Mouse (Mus musculus) cerebral cortex, adult 2 months (tissue): Measurements from ENCODE around the gene Nxph4.

Experiments
- WGBS: fragments of 180-500 bp; shearing (Covaris S2); methylation state at CpG from one replicate; pipeline ENCODE4 v1.1.7; 2018; 5-methylcytosine and 5-hydroxymethylcytosine counted together

Gene Nxph4

GRCm38 (mm10) chr10:127515271-127515982, 18.9 kb downstream of the Nxph4 start:
- WGBS = 52% methylated on average over 9 of the region's 9 CpGs

DNA sequence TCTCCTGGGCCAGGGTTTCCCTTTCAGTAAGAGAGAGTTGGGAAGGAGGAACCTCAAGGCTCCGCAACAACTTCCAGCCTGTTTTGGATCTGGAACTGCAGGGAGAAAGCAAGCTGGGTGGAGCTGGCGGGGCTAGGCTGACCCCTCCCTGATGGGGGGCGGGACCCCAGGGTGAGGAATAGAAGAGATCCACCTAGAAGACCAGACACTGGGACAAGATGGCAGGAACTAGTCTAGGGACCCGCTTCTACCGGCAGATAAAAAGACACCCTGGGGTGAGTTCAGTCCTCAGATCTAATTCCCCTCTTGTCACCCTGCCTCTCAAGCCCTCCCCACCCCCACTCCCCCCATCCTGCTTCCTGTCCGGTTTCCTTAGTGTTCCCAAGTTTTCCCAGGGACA, 19.6 kb downstream of the Nxph4 start, which contains the start of gene Ndufa4l2:
Ndufa4l2 (plus strand) TSS at position 204 of the 400 bp plus-strand sequence.
- 43% methylated on average over 6 of the region's 6 CpGs for WGBS

- 51% methylated on average over 13 of the region's 13 CpGs for WGBS
Observed at GRCm38 (mm10) chr10:127514111-127514698, 20.2 kb downstream of the Nxph4 start.

DNA sequence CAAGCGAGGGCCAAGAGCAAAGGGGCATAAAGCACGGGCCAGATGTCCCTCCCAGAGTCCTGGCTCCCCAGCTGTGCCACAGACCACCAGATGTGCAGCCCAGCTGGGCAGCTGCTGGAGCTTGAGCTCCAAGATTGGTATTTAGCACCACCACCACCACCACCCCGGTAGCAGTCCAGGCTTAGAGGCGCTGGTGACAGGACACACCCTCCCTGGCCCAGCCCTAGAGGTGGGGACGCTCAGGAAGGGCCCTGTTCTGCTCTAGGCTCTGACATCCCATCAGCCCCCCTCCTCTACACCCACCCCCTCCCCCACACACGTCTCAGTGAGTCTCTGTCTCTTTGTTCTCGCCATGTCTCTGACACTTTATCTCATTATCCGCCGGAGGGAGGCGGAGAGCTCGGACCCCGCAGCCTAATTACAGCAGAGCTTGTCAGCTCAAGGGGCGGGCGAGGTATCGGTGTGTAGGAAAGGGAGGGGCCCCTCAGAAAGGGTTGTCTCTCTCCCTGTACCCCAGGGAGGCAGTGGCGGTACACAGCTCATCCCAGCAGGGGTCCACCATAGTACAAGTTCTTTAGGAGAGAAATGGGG, 20.8 kb downstream of the Nxph4 start:
- 6% methylated on average over 16 of the region's 16 CpGs for WGBS

DNA sequence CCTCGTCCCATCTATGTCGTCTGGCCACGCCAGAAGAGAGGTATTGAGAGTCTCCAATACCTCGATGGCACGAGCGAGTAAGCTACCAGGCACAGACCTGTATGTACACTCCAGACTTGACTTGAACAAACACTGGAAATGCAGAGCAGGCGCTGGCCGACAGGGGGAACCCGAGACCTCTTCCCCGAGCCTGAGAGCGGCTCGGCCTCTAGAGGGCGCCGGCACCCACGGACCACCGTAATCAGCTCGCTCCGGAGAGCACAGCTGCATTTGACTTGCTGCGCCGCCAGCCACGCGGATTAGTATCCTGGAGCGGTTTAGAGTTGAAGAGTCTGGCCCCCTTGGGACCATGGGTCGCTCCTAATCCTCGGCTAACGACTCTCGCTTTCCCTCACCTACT, 21.5 kb downstream of the Nxph4 start:
- WGBS = under 1% methylated on average over 27 of the region's 27 CpGs

DNA sequence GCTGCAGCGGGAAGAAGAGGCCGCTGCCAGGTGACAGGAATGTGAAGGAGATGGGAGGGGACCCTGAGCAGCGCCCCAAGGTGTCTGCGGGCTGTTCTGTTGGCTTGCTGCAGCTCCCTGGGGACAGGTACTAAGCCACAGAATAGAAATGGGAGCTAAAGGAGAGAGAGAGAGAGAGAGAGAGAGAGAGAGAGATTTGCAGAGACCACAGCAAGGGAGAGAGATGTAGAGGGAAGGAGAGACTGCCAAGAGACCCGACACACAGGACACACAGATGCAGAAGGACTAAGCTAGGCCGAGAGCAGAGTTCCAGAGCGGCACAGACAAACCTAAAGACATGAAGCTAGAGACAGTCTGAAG, 22.1 kb downstream of the Nxph4 start:
- WGBS = 3% methylated on average over 7 of the region's 7 CpGs

DNA sequence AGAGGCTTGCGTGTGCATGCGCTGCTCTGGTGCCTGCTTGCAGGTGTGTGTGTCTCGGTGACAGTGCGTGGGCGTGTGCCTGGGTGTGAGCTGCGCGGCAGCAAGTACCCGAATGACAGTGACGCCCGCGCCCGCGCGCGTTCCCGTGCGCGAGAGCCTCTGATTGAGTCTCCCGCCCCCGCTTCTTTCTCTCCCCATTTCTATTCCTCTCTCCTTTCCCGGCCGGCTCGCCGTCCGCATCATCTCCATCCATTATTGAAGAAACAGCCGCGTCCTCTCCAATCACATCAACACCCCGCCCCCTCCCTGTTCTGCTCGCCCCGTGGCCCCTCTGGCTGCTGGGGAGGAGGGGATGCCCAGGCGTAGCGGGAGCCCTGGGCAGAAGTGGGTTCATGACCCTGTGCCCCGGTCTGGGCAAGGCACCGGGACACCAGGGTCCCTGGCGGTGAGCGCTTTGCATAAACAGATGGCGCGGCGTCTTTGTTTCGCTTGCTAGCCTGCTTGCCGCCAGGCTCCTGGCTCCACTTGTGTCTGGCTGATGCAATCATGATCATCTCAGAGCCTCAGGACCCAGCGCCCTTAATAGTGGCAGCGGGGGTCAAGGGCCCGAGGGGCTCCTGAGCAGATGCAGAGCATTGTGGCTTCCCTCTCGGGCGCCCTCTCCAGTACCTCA, 22.6 kb downstream of the Nxph4 start:
- WGBS = under 1% methylated on average over 37 of the region's 46 CpGs

DNA sequence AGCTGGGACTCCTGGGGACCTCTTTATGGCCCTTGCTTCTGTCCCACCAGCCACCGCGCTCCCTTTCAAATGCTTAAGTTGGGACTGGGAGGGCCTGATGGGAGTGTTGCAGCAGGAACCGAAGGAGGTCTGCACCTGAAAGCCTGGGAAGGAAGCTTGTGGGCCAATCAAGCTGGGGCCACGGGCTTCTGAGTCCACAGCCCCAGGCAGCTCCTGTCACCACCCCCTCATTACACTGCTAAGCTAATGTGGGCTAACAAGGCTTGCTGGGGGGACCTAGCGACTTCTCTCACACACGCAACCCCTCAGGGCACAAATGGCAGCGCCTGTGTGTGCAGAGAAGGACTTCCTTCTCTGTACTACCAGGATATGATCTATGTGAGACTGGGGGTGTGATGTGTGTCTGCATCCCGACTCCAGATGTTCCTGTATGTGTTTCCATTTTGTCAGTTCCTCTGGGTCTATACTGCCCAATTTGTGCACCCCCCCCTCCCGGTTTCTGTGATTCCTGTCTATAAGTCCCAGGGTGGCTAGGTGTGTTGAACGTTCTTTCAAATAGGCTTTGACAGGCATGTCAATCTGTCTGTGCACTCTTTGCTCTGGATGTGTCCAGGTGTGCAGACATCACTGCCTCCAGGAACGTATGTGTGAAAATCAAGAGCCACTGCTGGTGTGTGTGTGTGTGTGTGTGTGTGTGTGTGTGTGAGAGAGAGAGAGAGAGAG, 23.3 kb downstream of the Nxph4 start:
- 32% methylated on average over 11 of the region's 11 CpGs for WGBS

- WGBS = 31% methylated on average over 17 of the region's 17 CpGs
Observed at GRCm38 (mm10) chr10:127509837-127510701, 24.3 kb downstream of the Nxph4 start.

GRCm38 (mm10) chr10:127509051-127509836, 25.1 kb downstream of the Nxph4 start:
- 2% methylated on average over 35 of the region's 35 CpGs for WGBS

DNA sequence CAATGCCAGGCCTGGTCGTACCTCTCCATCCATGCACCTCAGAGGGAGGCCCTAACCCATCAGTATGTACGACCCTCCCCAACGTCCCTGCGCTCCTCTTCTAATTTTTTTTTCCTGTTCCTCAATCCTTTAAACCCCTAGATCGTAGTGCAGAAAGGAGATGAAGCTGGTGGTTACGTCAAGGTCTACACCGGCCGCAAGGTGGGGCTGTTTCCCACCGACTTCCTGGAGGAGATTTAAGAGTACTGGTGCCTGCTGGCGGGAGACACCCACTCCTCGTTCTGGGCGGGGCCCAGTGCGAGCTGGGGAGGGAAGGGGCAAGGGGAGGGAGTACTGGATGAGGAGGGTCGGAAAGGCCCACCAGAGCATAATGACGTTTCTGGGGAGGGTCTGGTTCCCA, 26.1 kb downstream of the Nxph4 start:
- 9% methylated on average over 15 of the region's 15 CpGs for WGBS

GRCm38 (mm10) chr10:127500894-127501893, 33.2 kb downstream of the Nxph4 start, which contains the start of gene Stac3:
Stac3 (plus strand) TSS chr10:127501686.
- WGBS = 71% methylated on average over 13 of the region's 13 CpGs

DNA sequence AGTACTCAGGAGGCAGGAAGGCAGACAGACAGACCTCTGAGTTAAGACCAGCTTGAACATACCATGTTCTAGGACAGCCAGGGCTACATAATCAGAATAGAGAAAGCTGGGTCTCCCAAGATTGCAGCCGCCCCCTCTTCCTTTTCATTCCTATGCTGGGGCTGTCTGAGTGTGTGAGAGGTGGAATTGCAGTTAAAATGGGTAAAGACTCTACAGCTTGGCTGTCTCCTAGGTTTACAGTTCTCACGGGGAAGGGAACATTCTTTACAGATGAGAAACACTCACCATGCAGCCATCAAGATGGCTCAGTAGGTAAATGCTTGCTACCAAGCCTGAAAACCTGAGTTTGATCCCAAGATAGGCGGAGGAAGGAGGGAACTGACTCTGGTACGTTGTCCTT, 34.3 kb downstream of the Nxph4 start:
- WGBS = 68% methylated on average over 4 of the region's 4 CpGs

GRCm38 (mm10) chr10:127499516-127499915, 34.8 kb downstream of the Nxph4 start:
- WGBS = 54% methylated on average over 5 of the region's 5 CpGs

DNA sequence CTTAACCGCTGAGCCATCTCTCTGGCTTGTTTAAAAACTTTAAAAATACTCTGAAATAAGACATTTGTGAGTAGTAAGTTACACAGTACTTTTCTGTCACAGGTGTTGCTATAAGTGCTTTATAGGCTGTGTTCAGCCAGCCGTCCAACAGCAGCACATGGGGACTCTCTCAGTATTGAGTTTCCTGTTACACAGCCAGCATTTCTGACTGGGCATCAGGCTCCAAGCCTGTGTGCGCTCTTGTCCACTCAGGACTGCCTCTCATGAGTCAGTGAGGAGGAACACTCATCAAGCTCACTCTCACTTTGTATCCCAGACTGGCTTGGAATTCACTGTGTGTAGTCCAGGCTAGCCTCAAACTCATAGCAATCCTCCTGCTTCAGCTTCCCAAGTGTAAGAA, 38.2 kb downstream of the Nxph4 start:
- 88% methylated on average over 3 of the region's 3 CpGs for WGBS

DNA sequence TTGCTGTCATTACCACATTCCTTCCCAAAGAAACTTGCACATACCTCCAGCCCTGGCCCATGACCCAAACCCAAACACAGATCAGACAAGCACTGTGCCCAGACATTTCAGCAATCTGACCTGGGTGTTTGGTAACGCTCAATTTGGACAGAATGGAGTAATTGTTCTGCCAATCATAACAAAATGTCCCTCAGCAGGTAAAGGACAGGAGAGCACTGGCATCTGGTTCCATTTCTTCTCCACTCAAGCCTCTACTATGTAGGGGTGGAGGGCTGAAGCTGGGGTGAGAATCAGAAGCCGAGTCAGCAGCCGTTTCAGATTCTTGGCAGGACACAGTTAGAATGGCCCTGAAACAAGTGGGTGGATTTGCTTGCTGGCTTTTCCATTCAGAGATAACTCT, 42.2 kb downstream of the Nxph4 start:
- 54% methylated on average over 3 of the region's 3 CpGs for WGBS

DNA sequence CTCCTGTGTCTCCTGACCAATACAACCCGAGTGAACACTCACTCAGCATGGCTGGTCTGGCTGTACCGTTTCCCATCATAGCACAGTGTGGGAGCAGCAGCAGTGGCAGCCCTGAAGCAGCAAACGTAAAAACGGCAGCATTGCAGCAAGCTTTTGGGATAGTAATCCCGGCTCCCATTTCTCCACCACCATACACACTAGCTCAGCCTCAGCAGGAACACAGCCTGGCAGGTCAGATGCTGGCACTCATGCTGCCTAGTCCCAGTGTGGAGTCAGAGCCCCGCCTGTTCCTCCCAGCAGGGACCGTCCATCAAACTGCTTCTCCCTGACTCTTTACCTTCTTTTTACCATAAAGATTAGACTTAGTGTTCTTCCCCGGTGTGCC, 43.2 kb downstream of the Nxph4 start:
- WGBS = 41% methylated on average over 8 of the region's 8 CpGs

DNA sequence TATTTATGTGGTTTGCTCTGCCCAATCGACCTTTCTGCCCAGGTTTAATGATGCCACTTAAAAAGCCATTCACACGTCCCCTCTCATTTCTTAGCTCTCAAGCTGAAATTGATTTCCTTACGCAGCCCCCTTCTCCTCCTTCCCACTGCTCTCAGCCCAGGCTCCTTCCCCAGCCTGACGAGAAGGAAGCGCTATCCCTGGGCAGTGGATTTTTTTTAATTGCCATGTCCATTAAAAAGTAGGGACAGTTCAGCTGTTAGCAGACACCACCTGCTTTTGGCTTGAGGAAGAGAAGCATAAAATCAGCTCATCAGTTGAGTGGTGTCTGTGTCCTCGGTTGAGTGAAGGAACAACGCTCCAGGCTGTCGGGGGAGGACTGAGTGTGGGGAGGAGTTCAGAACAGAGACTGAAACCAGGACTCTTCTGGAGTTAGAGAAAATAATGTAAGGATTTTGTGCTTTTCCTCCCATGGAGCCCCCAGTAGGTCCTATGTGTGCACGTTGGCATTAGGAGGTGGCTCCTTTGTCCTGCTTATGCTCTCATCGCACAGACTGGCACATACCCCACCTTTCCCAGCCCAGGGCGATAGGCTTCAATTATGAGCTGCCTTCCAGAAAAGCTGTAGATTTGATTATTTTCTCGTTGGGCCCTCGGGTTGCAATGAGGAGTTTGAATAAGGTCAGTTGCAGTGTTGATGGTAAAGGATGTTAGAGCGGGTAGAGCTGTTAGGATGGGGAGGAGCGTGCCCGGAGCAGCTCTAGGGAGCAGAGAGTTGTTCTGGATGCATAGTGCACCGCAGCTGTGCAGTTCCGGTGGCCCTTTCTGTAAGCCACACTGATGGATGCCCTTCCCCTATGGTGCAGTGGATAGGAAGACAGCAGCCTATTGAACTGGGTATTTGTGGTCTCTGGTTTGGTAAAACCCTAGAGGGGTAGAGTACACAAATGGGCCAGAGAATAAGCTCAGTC, 43.9 kb downstream of the Nxph4 start:
- WGBS = 70% methylated on average over 18 of the region's 18 CpGs
